Mouse (Mus musculus) limb, embryonic 12.5 days (tissue): Measurements from ENCODE around the gene Nmur1. TPM values are rescaled to one million over a fixed set of nuclear protein-coding genes. Genes with fewer than 3 reads are reported as not detected.
"Not testable (repeated sequence)": the region's sequence is repeated elsewhere in the genome, so short reads cannot be mapped to it uniquely, and the experiment has no call there.

Experiments
- ATAC-seq: fragments of 200-750 bp; cut with Nextera tagmentation; 2 replicates; pipeline ENCODE4 v1.8.0; 2017; ENCODE audit warnings: low read depth, moderate TSS enrichment; ENCODE audit not compliant: insufficient number of reproducible peaks, insufficient read depth, low FRiP score, low TSS enrichment
- H3K27ac ChIP-seq: fragments of 300-500 bp; sonication (generic); 2 replicates; pipeline ENCODE4 v1.5.1; 2016; ENCODE audit warnings: mild to moderate bottlenecking, moderate library complexity
- H3K27me3 ChIP-seq: fragments of 300-500 bp; sonication (generic); 2 replicates; pipeline ENCODE4 v1.6.1; 2016; ENCODE audit warnings: mild to moderate bottlenecking, moderate library complexity
- H3K36me3 ChIP-seq: fragments of 300-500 bp; sonication (generic); 2 replicates; pipeline ENCODE4 v1.6.1; 2016; ENCODE audit warnings: mild to moderate bottlenecking, moderate library complexity
- H3K4me1 ChIP-seq: fragments of 300-500 bp; sonication (generic); replicated peaks from 2 replicates; pipeline ENCODE4 v1.6.1; 2016
- H3K4me2 ChIP-seq: fragments of 300-500 bp; sonication (generic); 2 replicates; pipeline ENCODE4 v1.6.1; 2016; ENCODE audit warnings: mild to moderate bottlenecking, moderate library complexity
- H3K4me3 ChIP-seq: fragments of 300-500 bp; sonication (generic); replicated peaks from 2 replicates; pipeline ENCODE4 v1.5.1; 2016; ENCODE audit warnings: mild to moderate bottlenecking
- H3K9ac ChIP-seq: fragments of 300-500 bp; sonication (generic); replicated peaks from 2 replicates; pipeline ENCODE4 v1.6.1; 2016; ENCODE audit warnings: mild to moderate bottlenecking, moderate library complexity
- H3K9me3 ChIP-seq: fragments of 300-500 bp; sonication (generic); 2 replicates; pipeline ENCODE4 v1.6.1; 2016; ENCODE audit warnings: mild to moderate bottlenecking, moderate library complexity
- WGBS: fragments of 180-500 bp; shearing (Covaris S2); methylation state at CpG from one replicate; pipeline ENCODE4 v1.1.7; 2016; 5-methylcytosine and 5-hydroxymethylcytosine counted together
- polyA plus RNA-seq: library from polyadenylated mRNA; unstranded; fragments of >200 nt; fragmentation: Nextera tagmentation; extraction: Ambion mirVana; gene quantifications from 2 replicates; pipeline ENCODE4 v1.2.1, GENCODE M21; 2016

The Nmur1 gene
- not detected in 2 replicates for polyA plus RNA-seq

DNA sequence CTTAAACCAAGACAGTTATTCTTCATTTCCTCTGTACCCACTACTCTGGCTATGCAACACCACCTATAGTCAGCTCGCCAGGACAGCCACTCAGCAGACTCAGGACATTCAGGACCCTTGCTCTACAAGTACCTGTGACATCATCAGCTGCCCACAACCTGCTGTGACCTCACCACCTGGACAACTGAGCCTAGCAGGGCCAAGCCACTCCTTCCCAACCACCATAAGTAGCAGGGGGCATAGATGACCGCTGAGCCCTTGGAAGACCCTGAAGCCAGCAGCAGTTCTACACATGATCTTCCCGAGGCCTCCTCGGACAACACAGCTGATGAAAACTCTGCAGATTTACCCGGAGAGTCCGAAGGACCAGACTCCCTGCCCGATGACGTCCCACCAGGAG is at the start of gene Nmur1, which contains the start of gene Tex44:
Gene Nmur1, minus strand, starts transcription at position 101 of the 400 bp plus-strand sequence.
Gene Tex44, plus strand, starts transcription at position 202 of the 400 bp plus-strand sequence.
- ATAC-seq = no peak
- Histone ChIP-seq H3K27me3 (no peaks in the 10 kb centered on the region), H3K27ac (peak within 1 kb of the TSS; percentile 29; the same call in 1 of the 2 replicates), H3K4me2 (no peak within 1 kb of the TSS), H3K4me1 (peaks cover 24% of the 10 kb centered on the region), H3K36me3 (no peaks in the 10 kb centered on the region), H3K4me3 (no peak within 1 kb of the TSS), H3K9ac (no peak within 1 kb of the TSS; the same call in 1 of the 2 replicates), H3K9me3 (no peaks in the 10 kb centered on the region)
- 89% methylated on average over 8 of the region's 8 CpGs for WGBS

DNA sequence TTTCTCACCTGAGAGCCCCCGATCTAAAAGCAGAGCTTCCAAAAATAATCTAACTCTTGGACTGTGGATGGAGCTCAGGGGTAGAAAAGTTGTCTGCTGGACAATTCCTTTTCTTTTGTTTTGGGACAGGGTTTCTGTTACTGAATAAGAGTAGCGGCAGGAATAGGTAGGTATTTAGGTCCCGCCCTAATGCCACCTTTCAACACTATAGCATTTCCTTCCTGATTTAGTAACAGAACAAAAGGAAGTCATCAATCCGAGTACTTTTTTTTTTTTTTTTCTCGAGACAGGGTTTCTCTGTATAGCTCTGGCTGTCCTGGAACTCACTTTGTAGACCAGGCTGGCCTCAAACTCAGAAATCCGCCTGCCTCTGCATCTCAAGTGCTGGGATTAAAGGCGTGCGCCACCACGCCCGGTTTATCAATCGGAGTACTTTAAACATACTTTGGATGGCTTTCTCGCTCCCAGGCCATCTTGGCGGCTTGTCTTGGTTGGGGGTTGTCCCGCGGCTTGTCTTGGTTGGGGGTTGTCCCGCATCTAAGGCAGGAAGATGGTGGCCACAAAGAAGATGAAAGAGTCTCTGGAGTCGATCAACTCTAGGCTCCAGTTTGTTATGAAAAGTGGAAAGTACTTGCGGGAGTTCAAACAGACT is 47.2 kb upstream of the Nmur1 start:
- peak overlapping the region; percentile 91 for H3K27ac ChIP-seq
- no peak overlapping the region for H3K4me2 ChIP-seq
- H3K9me3 ChIP-seq = no peaks in the 10 kb centered on the region
- no peak for ATAC-seq
- 94% methylated on average over 18 of the region's 18 CpGs for WGBS
- H3K4me1 ChIP-seq = peaks cover 10% of the 10 kb centered on the region
- H3K27me3 ChIP-seq = no peaks in the 10 kb centered on the region
- no peaks in the 10 kb centered on the region for H3K36me3 ChIP-seq
- H3K4me3 ChIP-seq = no peak overlapping the region
- H3K9ac ChIP-seq = no peak overlapping the region

DNA sequence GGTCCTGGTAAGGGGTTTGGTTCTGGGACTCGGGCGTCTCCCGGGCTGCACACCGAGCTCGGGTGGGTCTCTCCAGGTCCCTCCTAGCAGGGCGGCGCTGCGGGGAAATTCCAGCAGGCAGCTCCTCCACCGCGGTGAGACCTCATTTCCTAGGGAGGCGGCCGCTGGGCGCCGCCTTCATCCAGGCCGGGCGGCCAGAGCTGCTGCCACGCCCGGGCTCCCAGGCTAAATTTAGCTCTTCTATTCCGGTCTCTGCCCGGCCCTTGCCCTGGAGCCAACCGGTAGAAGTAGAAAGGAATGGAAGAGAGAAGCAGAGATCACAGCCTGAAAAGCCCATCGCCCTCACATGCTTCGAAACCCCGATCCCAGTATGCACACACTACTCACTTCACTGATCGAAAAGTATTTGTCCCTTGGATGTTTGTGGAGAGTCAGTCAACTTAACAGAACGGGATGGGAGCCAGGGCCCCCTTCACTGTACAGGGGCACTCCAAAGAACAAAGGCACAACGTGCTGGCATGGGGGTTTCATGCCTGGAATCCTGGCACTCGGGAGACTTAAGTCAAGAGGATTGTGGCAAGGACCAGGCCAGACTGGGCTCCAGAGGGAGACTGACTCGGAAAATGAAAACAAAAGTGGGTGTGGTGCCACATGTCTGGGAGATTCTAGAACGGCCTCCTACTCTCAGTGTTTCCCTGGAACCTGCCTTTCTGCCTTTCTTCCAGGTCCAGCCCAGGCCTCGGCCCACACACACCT is 46.3 kb upstream of the Nmur1 start:
- H3K4me1 ChIP-seq = peaks cover 10% of the 10 kb centered on the region
- 0 out of 2 replicates have a peak, but pooled peaks have one; percentile 42 for ATAC-seq
- H3K27me3 ChIP-seq = no peaks in the 10 kb centered on the region
- H3K4me3 ChIP-seq = peak overlapping the region; percentile 22; the same call in 1 of the 2 replicates
- peak overlapping the region; percentile 91 for H3K27ac ChIP-seq
- H3K9me3 ChIP-seq = no peaks in the 10 kb centered on the region
- H3K9ac ChIP-seq = peak overlapping the region; percentile 56
- no peaks in the 10 kb centered on the region for H3K36me3 ChIP-seq
- WGBS = 18% methylated on average over 31 of the region's 31 CpGs
- peak overlapping the region; percentile 49 for H3K4me2 ChIP-seq

DNA sequence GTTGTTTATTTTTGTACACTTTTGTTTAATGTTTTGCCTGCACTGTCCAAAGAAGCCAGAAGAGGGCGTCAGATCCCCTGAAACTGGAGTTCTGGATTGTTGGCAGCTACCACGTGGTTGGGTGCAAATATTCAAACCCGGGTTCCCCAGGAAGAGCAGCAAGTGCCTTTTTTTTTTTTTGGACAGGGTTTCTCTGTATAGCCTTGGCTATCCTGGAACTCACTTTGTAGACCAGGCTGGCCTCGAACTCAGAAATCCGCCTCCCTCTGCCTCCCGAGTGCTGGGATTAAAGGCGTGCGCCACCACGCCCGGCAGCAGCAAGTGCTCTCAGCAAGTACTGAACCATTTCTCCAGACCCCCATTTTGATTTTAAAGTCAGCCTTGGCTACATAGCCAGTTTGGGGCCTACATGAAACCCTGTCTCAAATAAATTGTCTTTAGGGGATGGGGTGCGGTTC is 45.5 kb upstream of the Nmur1 start:
- not testable (repeated sequence) for H3K9me3 ChIP-seq, H3K36me3 ChIP-seq, H3K9ac ChIP-seq, H3K27me3 ChIP-seq, ATAC-seq, H3K4me3 ChIP-seq
- peak overlapping the region; percentile 91 for H3K27ac ChIP-seq
- WGBS = 76% methylated on average over 11 of the region's 11 CpGs
- peak overlapping the region; percentile 49; the same call in 1 of the 2 replicates for H3K4me2 ChIP-seq
- peaks cover 10% of the 10 kb centered on the region for H3K4me1 ChIP-seq

DNA sequence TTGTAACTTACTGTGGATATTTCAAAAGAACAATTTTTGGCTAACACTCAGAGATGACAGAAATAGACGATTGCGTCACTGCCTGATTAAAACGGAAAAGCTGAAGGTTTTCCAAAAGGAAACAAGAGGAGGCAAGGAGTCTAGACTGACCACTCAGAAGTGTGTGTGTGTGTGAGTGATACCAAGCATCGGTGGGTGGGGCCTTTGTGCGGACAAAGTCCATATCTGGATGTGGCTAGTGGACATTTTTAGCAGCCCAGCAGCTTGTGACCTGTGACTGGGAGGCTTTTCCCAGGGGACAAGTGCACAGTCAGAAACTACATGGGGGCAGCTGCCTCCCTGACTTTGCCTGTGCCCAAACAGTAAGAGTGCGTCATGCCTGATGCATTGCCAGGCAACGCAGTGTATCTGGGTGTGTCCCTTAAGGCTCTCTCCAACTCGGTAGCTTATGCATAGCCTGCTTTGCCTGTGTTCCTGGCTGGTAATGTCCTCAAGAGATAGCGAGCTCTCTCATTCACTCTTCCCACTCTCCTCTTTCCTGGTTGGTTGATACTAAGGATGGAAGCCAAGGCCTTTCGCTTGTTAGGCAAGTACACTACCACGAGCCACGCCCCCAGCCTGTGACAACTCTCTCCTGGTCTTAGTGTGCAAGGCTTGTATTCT is 44.6 kb upstream of the Nmur1 start:
- Histone ChIP-seq H3K9me3 (no peaks in the 10 kb centered on the region; the same call in 1 of the 2 replicates), H3K4me3 (no peak overlapping the region), H3K27ac (peak overlapping the region; percentile 37; the same call in 1 of the 2 replicates), H3K27me3 (no peaks in the 10 kb centered on the region), H3K4me1 (peaks cover 10% of the 10 kb centered on the region), H3K4me2 (no peak overlapping the region), H3K36me3 (no peaks in the 10 kb centered on the region), H3K9ac (no peak overlapping the region)
- 87% methylated on average over 12 of the region's 12 CpGs for WGBS
- ATAC-seq = peak; percentile 28; the same call in 1 of the 2 replicates

DNA sequence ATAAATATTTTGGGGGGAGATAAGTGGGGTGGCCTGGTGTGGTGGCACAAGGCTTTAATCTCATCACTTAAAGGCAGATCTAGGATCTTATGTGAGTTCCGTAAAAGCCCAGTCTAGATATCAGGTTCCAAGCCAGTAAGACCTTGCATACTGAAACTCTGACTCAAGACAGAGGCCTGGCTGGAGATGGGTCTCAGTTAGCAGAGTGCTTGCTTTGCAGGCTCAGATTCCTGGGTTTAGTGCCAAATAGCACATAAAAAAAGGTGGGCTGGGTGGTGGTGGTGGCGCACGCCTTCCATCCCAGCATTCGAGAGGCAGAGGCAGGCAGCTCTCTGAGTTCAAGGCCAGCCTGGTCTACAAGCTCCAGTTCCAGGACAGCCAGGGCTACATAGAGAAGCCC is 43.8 kb upstream of the Nmur1 start:
- Histone ChIP-seq H3K36me3 (no peaks in the 10 kb centered on the region), H3K9ac (no peak overlapping the region), H3K27ac (no peak overlapping the region), H3K9me3 (no peaks in the 10 kb centered on the region; the same call in 1 of the 2 replicates), H3K27me3 (no peaks in the 10 kb centered on the region), H3K4me2 (no peak overlapping the region), H3K4me1 (peaks cover 12% of the 10 kb centered on the region), H3K4me3 (no peak overlapping the region)
- no peak for ATAC-seq
- 96% methylated on average over 4 of the region's 4 CpGs for WGBS

DNA sequence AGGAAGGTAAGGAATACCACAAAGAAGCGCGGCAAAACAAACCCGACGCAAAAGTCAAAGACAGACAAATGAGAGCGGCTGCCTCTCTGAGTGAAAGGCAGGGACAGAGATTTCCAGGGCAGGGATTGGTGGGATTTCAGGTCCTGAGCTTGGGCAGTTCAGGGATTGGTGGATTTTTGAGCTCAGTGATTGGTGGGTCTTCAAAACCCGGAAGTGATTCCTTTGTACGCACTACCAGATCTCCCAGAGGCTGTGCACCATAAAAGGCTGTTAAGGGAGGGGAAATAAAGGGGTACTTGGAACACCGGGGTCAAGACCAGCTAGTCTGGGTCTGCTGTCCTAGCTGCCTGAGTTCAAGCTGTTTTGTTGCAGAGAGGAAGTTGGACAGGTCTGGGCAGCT is 41.4 kb upstream of the Nmur1 start:
- no peaks in the 10 kb centered on the region for H3K27me3 ChIP-seq
- no peak overlapping the region for H3K4me3 ChIP-seq
- 85% methylated on average over 8 of the region's 8 CpGs for WGBS
- ATAC-seq = no peak
- no peak overlapping the region for H3K4me2 ChIP-seq
- H3K9me3 ChIP-seq = no peaks in the 10 kb centered on the region; the same call in 1 of the 2 replicates
- H3K36me3 ChIP-seq = no peaks in the 10 kb centered on the region
- H3K27ac ChIP-seq = no peak overlapping the region
- no peak overlapping the region for H3K9ac ChIP-seq
- H3K4me1 ChIP-seq = peaks cover 17% of the 10 kb centered on the region

DNA sequence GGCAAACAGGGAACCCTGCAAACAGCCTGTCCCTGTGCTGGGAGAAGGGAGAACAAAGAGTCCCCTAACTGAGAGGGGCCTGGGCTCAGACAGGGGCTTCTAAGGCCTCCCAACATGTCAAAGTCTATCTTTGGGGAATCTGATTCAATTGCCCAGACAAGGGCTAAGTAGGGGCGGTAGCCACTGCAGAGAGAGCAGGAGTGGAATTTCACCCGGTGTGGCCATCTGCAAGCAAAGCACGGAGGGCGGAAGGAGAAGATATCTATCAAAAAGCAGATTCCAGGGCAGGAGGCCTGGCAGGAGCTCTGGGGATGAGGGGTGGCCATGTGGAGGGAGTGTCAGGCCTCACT is 38.8 kb upstream of the Nmur1 start:
- Histone ChIP-seq H3K4me1 (peaks cover 11% of the 10 kb centered on the region), H3K36me3 (no peaks in the 10 kb centered on the region), H3K4me2 (no peak overlapping the region), H3K27me3 (no peaks in the 10 kb centered on the region), H3K9me3 (no peaks in the 10 kb centered on the region; the same call in 1 of the 2 replicates), H3K9ac (no peak overlapping the region; the same call in 1 of the 2 replicates), H3K4me3 (no peak overlapping the region), H3K27ac (peak overlapping the region; percentile 95)
- ATAC-seq = no peak
- whole genome bisulfite sequencing = 26% methylated on average over 4 of the region's 4 CpGs

DNA sequence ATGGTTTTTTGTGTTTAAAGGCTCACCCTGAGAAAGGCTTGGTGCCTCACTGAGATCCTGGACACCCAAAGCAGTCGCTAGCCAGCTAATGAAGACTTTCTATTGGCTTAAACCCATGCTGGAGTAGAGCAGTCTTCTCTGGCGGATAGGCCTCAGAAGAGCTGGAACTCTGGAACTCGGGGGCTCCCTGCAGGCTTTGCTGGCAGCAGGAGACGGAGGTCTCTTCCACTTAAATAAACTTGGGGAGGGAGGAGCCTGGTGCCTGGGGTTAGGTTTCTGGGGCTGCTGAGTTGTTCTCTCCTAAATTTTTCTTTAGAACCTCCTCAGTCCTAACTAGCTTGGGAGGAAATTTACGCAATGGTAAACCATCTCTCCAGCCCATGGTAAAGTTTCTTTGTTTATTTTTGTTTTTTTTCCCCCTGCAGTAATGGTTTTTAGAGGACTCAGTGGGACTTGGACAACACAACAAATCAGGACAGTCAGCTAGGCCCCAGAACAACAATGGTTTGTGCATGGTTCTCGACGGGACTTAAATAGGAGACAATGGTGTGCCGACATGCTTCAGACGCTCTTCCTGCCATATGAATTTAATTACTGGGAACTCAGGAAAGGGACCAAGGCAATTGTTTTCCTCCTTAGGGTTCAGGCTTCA is 38.3 kb upstream of the Nmur1 start:
- Histone ChIP-seq H3K4me2 (no peak overlapping the region), H3K4me3 (no peak overlapping the region), H3K9me3 (no peaks in the 10 kb centered on the region; the same call in 1 of the 2 replicates), H3K27ac (peak overlapping the region; percentile 95), H3K9ac (no peak overlapping the region; the same call in 1 of the 2 replicates), H3K36me3 (no peaks in the 10 kb centered on the region), H3K4me1 (peaks cover 11% of the 10 kb centered on the region), H3K27me3 (no peaks in the 10 kb centered on the region)
- 34% methylated on average over 9 of the region's 9 CpGs for WGBS
- no peak for ATAC-seq

DNA sequence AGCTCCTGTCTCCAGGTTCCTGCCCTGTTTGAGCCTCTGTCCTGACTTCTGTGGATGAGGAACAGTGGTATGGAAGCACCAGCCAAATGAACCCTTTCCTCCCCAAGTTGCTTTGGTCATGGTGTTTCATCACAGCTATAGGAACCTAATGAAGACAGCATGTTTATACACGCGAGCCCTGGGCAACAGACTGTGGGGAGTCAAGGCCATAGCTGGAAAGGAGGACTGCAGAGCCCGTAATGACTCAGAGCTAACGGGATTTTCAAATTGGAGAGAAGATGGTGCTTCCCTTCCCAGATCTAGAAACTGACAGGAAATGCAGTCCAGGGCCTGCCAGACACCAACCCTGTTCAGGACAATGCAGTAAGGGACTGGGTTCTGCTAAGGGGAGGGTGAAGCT is 33.3 kb upstream of the Nmur1 start:
- no peaks in the 10 kb centered on the region for H3K36me3 ChIP-seq
- H3K4me1 ChIP-seq = peaks cover 7% of the 10 kb centered on the region; the same call in 1 of the 2 replicates
- H3K9me3 ChIP-seq = no peaks in the 10 kb centered on the region
- H3K4me3 ChIP-seq = no peak overlapping the region
- no peak overlapping the region for H3K27ac ChIP-seq
- H3K4me2 ChIP-seq = no peak overlapping the region
- no peak overlapping the region for H3K9ac ChIP-seq
- ATAC-seq = no peak
- 69% methylated on average over 4 of the region's 4 CpGs for WGBS
- H3K27me3 ChIP-seq = no peaks in the 10 kb centered on the region
